Mouse (Mus musculus): Measurements from ENCODE around the gene Has1. TPM values are rescaled to one million over a fixed set of nuclear protein-coding genes. Genes with fewer than 3 reads are reported as not detected.
"Not testable (repeated sequence)": the region's sequence is repeated elsewhere in the genome, so short reads cannot be mapped to it uniquely, and the experiment has no call there.

Has1 gene
- polyA plus RNA-seq, 1 experiment from 2014 or later: 0.03 TPM

DNA sequence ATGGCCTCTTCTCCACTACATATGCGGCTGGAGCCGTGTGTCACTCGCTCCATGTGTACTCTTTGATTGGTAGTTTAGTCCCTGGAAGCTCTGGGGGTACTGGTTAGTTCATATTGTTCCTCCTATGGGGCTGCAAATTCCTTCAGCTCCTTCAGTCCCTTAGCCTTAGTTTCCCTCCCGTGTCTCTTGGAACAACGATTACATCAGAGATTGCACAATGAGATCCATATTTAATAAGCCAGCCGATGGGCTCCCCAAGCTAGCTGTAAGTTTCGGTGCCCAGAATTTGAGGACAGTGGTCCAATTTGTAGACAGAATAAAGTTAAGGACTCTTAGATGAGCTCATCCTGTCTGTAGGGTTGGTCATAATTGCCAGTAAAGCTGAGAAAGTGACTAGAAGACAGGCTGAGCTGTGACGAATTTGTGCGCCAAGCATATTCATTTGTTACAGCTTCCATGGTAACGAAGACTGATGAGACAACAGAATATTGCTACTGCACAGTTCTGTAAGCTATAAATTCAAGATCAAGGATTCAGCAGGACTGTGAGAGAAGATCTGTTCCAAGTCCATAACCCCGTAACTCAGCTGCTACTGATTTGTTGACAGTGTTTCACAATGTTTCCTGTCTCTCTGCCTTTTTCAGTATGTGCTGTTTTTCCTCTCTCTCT, 11.9 kb upstream of the Has1 start:
- H3K4me2 ChIP-seq: no peak overlapping the region
- H3K4me3 ChIP-seq (replicated peaks): no peak overlapping the region
- no peaks in the 10 kb centered on the region for H3K36me3 ChIP-seq (replicated peaks)
- WGBS (ENCODE audit: insufficient replicate concordance): 59% methylated on average over 11 of the region's 11 CpGs
- no peak overlapping the region for H3K27ac ChIP-seq (replicated peaks)
- H3K9me3 ChIP-seq (replicated peaks): no peaks in the 10 kb centered on the region
- H3K27me3 ChIP-seq: no peaks in the 10 kb centered on the region
- peaks cover 6% of the 10 kb centered on the region for H3K4me1 ChIP-seq (replicated peaks)
- H3K9ac ChIP-seq: no peak overlapping the region
- ATAC-seq (ENCODE audit: insufficient read depth): no peak

- Histone ChIP-seq H3K4me2 (no peak overlapping the region), H3K9me3 (replicated peaks) (no peaks in the 10 kb centered on the region), H3K27ac (replicated peaks) (no peak overlapping the region), H3K4me1 (replicated peaks) (peaks cover 6% of the 10 kb centered on the region), H3K4me3 (replicated peaks) (no peak overlapping the region), H3K27me3 (no peaks in the 10 kb centered on the region), H3K36me3 (replicated peaks) (no peaks in the 10 kb centered on the region), H3K9ac (no peak overlapping the region)
- WGBS (ENCODE audit: insufficient replicate concordance): 23% methylated on average over 2 of the region's 2 CpGs
- ATAC-seq (ENCODE audit: insufficient read depth): peak; percentile 11; the same call in 1 of the 2 replicates
These were observed 10.2 kb upstream of the Has1 start for GRCm38 (mm10) chr17:17865168-17865567.

GRCm38 (mm10) chr17:17862360-17862759, 7.4 kb upstream of the Has1 start:
- no peak overlapping the region for H3K9ac ChIP-seq
- no peaks in the 10 kb centered on the region for H3K9me3 ChIP-seq (replicated peaks)
- H3K4me1 ChIP-seq (replicated peaks): peaks cover 6% of the 10 kb centered on the region
- 27% methylated on average over 1 of the region's 1 CpGs for WGBS (ENCODE audit: insufficient replicate concordance)
- H3K36me3 ChIP-seq (replicated peaks): no peaks in the 10 kb centered on the region
- H3K4me2 ChIP-seq: no peak overlapping the region
- no peak overlapping the region for H3K4me3 ChIP-seq (replicated peaks)
- H3K27me3 ChIP-seq: no peaks in the 10 kb centered on the region
- no peak overlapping the region for H3K27ac ChIP-seq (replicated peaks)
- no peak for ATAC-seq (ENCODE audit: insufficient read depth)

- H3K4me1 ChIP-seq (replicated peaks): no peaks in the 10 kb centered on the region
- no peak overlapping the region for H3K9ac ChIP-seq
- H3K4me3 ChIP-seq (replicated peaks): no peak overlapping the region
- H3K9me3 ChIP-seq (replicated peaks): no peaks in the 10 kb centered on the region
- H3K4me2 ChIP-seq: no peak overlapping the region
- ATAC-seq (ENCODE audit: insufficient read depth): no peak
- H3K27ac ChIP-seq (replicated peaks): no peak overlapping the region
- 60% methylated on average over 3 of the region's 3 CpGs for WGBS (ENCODE audit: insufficient replicate concordance)
- no peaks in the 10 kb centered on the region for H3K27me3 ChIP-seq
- H3K36me3 ChIP-seq (replicated peaks): no peaks in the 10 kb centered on the region
These were observed 5.1 kb upstream of the Has1 start for GRCm38 (mm10) chr17:17860110-17860509.

GRCm38 (mm10) chr17:17857446-17857845, 2.4 kb upstream of the Has1 start:
- Histone ChIP-seq H3K27ac (replicated peaks) (no peak overlapping the region), H3K4me2 (no peak overlapping the region), H3K9me3 (replicated peaks) (no peaks in the 10 kb centered on the region), H3K27me3 (no peaks in the 10 kb centered on the region), H3K36me3 (replicated peaks) (no peaks in the 10 kb centered on the region), H3K4me1 (replicated peaks) (no peaks in the 10 kb centered on the region), H3K4me3 (replicated peaks) (no peak overlapping the region), H3K9ac (no peak overlapping the region)
- ATAC-seq (ENCODE audit: insufficient read depth): no peak
- 35% methylated on average over 1 of the region's 1 CpGs for WGBS (ENCODE audit: insufficient replicate concordance)

DNA sequence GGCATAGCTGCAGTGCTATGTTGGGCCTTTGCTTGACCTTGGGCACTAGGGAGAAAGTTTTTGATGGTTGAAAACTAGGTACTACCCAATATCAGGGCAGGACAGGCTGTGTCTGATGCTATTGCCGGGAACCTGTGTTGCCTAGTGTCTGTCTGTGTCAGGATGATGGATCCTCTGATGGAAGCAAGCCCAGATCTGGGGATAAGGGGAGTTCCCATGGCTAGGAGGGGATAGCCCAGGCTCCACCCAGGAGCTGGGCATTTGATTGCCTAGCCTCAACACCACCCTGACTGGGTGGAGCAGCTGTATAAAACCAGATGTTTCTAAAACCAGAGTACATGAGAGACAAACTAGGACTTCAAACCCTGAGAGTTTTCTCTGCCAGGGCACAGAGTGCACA, 1.6 kb upstream of the Has1 start:
- Histone ChIP-seq H3K4me3 (replicated peaks) (no peak overlapping the region), H3K4me2 (no peak overlapping the region), H3K27me3 (peaks cover 2% of the 10 kb centered on the region; the same call in 1 of the 2 replicates), H3K9me3 (replicated peaks) (no peaks in the 10 kb centered on the region), H3K9ac (no peak overlapping the region), H3K27ac (replicated peaks) (no peak overlapping the region), H3K4me1 (replicated peaks) (no peaks in the 10 kb centered on the region), H3K36me3 (replicated peaks) (no peaks in the 10 kb centered on the region)
- 54% methylated on average over 1 of the region's 1 CpGs for WGBS (ENCODE audit: insufficient replicate concordance)
- ATAC-seq (ENCODE audit: insufficient read depth): no peak

DNA sequence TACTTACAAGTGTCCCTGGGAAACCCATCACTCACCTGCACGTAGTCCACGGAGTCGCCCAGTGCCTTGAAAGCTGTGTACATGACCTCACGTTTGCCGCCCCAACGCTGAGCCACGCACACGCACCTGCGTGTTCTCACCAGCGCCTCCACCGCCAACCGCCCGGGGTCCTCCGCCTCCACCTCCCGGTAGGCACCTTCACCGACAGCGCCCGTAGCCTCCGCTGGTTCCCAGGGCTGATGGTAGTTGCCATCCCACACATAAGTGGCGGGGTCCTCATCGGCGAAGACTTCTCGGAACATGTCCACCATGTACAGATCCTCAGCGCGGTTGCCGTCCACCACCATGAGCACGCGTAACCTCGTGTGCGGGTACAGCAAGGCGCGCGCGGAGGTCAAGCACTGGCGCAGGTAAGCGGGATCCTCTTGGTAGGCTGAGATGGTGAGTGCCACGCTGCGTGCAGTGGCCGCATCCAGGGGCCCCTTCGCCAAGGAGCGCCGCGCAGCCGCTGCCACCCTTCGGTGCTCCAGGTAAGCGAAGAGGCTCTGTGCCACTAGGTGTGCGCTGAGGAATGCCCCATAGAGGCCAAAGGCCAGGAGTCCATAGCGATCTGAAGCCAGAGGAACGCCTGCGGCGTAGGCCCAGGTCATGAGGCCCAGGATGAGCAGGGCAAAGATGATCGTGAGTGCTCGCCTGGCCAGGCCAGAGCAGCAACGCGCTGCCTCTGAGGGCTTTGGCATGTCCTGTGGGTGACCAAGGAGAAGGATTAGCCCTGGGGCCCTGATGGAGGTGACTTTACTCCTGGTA, 4.9 kb downstream of the Has1 start:
- ATAC-seq (ENCODE audit: insufficient read depth): no peak
- Histone ChIP-seq H3K4me2 (no peak overlapping the region; the same call in 1 of the 2 replicates), H3K9me3 (replicated peaks) (no peaks in the 10 kb centered on the region), H3K4me1 (replicated peaks) (peaks cover 8% of the 10 kb centered on the region; the same call in 1 of the 2 replicates), H3K9ac (no peak overlapping the region), H3K27me3 (peaks cover 22% of the 10 kb centered on the region), H3K4me3 (replicated peaks) (no peak overlapping the region), H3K27ac (replicated peaks) (no peak overlapping the region), H3K36me3 (replicated peaks) (no peaks in the 10 kb centered on the region)
- 21% methylated on average over 55 of the region's 55 CpGs for WGBS (ENCODE audit: insufficient replicate concordance)

GRCm38 (mm10) chr17:17848988-17849387, 6.0 kb downstream of the Has1 start:
- Histone ChIP-seq H3K27ac (replicated peaks) (no peak overlapping the region), H3K27me3 (peaks cover 22% of the 10 kb centered on the region), H3K9me3 (replicated peaks) (no peaks in the 10 kb centered on the region), H3K9ac (no peak overlapping the region), H3K4me1 (replicated peaks) (peaks cover 8% of the 10 kb centered on the region; the same call in 1 of the 2 replicates), H3K36me3 (replicated peaks) (no peaks in the 10 kb centered on the region), H3K4me2 (no peak overlapping the region), H3K4me3 (replicated peaks) (no peak overlapping the region)
- 15% methylated on average over 2 of the region's 2 CpGs for WGBS (ENCODE audit: insufficient replicate concordance)
- ATAC-seq (ENCODE audit: insufficient read depth): peak; percentile 52; the same call in 1 of the 2 replicates

DNA sequence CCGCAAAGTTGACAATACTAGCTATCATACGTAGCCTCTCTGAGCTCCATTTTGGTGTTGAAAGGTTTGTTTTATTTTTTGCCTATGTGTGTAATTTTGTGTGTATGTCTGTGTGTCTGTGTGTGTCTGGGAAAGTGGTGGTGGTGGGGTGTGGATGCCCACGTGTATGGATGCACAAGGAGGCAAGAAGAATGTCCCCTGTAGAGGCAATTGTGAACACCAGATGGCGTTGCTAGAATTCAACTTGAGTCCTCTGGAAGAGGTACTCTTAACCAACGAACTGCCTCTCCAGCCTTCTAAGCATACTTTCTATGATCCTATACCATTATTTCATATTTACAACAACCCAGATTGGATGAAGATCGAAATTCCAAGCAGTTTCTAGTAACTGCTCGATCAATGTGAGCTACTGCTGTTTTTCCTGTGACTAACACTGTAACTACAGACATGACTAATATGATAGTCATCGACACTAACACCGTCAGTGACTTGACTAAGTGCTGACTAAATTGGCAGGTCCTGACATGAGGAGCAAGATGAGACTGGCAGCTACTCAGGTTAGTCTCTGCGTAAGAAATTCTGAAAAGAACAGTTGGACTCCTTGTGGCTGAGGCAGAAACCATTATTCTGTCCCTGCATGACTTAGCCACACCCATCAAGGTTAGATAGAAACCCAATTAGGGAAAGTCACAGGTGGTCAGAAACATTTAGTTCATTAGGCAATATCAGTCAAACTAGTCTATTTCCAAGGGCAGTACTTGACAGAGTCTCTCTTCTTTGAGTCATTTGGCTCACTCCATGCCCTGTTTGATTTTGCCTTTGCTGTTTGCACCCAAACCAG, 9.6 kb downstream of the Has1 start:
- H3K4me3 ChIP-seq (replicated peaks): no peak overlapping the region
- peaks cover 10% of the 10 kb centered on the region for H3K27me3 ChIP-seq
- H3K4me1 ChIP-seq (replicated peaks): peaks cover 7% of the 10 kb centered on the region; the same call in 1 of the 2 replicates
- 57% methylated on average over 10 of the region's 10 CpGs for WGBS (ENCODE audit: insufficient replicate concordance)
- no peak for ATAC-seq (ENCODE audit: insufficient read depth)
- H3K27ac ChIP-seq (replicated peaks): no peak overlapping the region
- no peak overlapping the region for H3K4me2 ChIP-seq
- 0 out of 2 replicates have a peak, but pooled peaks cover 5% of the 10 kb centered on the region for H3K36me3 ChIP-seq (replicated peaks)
- H3K9me3 ChIP-seq (replicated peaks): no peaks in the 10 kb centered on the region
- H3K9ac ChIP-seq: no peak overlapping the region

DNA sequence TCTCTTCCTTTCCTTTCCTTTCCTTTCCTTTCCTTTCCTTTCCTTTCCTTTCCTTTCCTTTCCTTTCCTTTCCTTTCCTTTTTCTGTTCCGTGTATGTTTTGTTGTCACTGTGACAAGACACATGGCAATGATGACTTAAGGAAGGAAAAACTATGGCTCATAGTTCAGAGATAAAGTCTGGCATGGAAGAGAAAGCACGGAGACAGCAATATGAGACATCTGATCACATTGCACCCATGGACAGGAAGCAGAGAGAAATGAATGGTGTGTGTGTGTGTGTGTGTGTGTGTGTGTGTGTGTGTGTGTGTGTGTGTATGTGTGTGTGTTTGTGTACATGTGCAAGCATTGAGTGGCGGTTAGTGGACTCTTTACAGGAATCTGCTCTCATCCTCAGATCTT, 10.4 kb downstream of the Has1 start:
- H3K4me2 ChIP-seq; H3K4me3 ChIP-seq (replicated peaks): not testable (repeated sequence)
- WGBS (ENCODE audit: insufficient replicate concordance): 47% methylated on average over 3 of the region's 3 CpGs

More for the DNA sequence above, 10.4 kb downstream of the Has1 start:
- not testable (repeated sequence) for ATAC-seq (ENCODE audit: insufficient read depth); H3K27ac ChIP-seq (replicated peaks); H3K4me1 ChIP-seq (replicated peaks); H3K27me3 ChIP-seq; H3K36me3 ChIP-seq (replicated peaks); H3K9ac ChIP-seq; H3K9me3 ChIP-seq (replicated peaks)
